Mouse (Mus musculus) ES-E14 (cell line): Measurements from ENCODE around the gene Rai14. TPM values are rescaled to one million over a fixed set of nuclear protein-coding genes. Genes with fewer than 3 reads are reported as not detected.

Source experiments
- DNase-seq: peaks from one replicate; pipeline ENCODE4 v3.0.0-alpha.2; 2013; ENCODE audit warnings: low read depth, low spot score
- H3K27ac ChIP-seq: 2 replicates; pipeline ENCODE4 v1.5.1; 2012; ENCODE audit warnings: low read depth, mild to moderate bottlenecking, low read length, moderate library complexity, mixed read lengths; ENCODE audit not compliant: poor library complexity, insufficient read depth, severe bottlenecking
- H3K36me3 ChIP-seq: 2 replicates; pipeline ENCODE4 v1.6.1; 2012; ENCODE audit warnings: mild to moderate bottlenecking, low read length, moderate library complexity, mixed read lengths; ENCODE audit not compliant: control insufficient read depth, poor library complexity, insufficient read depth, severe bottlenecking
- H3K4me1 ChIP-seq, 2 experiments: fragments of 150-350 bp in 1 of 2; sonication (generic) in 1 of 2; 2 replicates each; pipeline ENCODE4 v1.6.1; 2012; ENCODE audit warnings: low read length in 2 of 2, mild to moderate bottlenecking in 1 of 2, mixed read lengths in 1 of 2; ENCODE audit not compliant: control insufficient read depth in 2 of 2, insufficient read depth in 2 of 2, poor library complexity in 1 of 2
- H3K4me3 ChIP-seq, 2 experiments: fragments of 150-350 bp in 1 of 2; sonication (generic) in 1 of 2; 2 replicates each; pipeline ENCODE4 v1.5.1; 2012; ENCODE audit warnings: low read length in 2 of 2, low read depth in 1 of 2, mild to moderate bottlenecking in 1 of 2, mixed read lengths in 1 of 2; ENCODE audit not compliant: insufficient read depth in 1 of 2, poor library complexity in 1 of 2, severe bottlenecking in 1 of 2
- H3K9ac ChIP-seq: 2 replicates; pipeline ENCODE4 v1.6.1; 2012; ENCODE audit warnings: low read depth, mild to moderate bottlenecking, low read length, mixed read lengths; ENCODE audit not compliant: poor library complexity, insufficient read depth, severe bottlenecking
- H3K9me3 ChIP-seq: fragments of 150-350 bp; sonication (generic); 2 replicates; pipeline ENCODE4 v1.6.1; 2012; ENCODE audit warnings: low read depth, mild to moderate bottlenecking, low read length; ENCODE audit not compliant: control insufficient read depth, insufficient read depth
- CHD2 ChIP-seq: IDR thresholded peaks from 2 replicates; pipeline ENCODE4 v1.6.1; 2014; ENCODE audit warnings: mild to moderate bottlenecking, low read depth, low read length, inconsistent platforms
- HCFC1 ChIP-seq: IDR thresholded peaks from 2 replicates; pipeline ENCODE4 v1.6.1; 2012; ENCODE audit warnings: low read length, inconsistent platforms, borderline replicate concordance; ENCODE audit not compliant: insufficient read depth
- MAFK ChIP-seq: IDR thresholded peaks from 2 replicates; pipeline ENCODE4 v1.6.1; 2014; ENCODE audit warnings: mild to moderate bottlenecking, low read depth, low read length, inconsistent platforms; ENCODE audit not compliant: insufficient read depth
- ZC3H11A ChIP-seq: IDR thresholded peaks from 2 replicates; pipeline ENCODE4 v1.6.1; 2012; ENCODE audit warnings: low read depth, mild to moderate bottlenecking, inconsistent platforms, low read length, borderline replicate concordance
- ZNF384 ChIP-seq: IDR thresholded peaks from 2 replicates; pipeline ENCODE4 v1.6.1; 2012; ENCODE audit warnings: low read depth, low read length, inconsistent platforms
- in situ Hi-C, 2 experiments: fragments of 600-800 bp; cut with MboI; formaldehyde crosslinking; loops; one replicate each; pipeline ENCODE4 v1.15.1; 2025; ENCODE audit warnings: low sequenced_read_pairs in 2 of 2, inconsistent platforms in 1 of 2; ENCODE audit not compliant: unreplicated experiment in 2 of 2
- total RNA-seq: library from RNA; depleted of rRNA; stranded (reverse); fragments of 300-350 nt; gene quantifications from 2 replicates; pipeline ENCODE4 v1.2.3, GENCODE M21; 2012

The Rai14 gene
- total RNA-seq, 1 experiment = 35.0 TPM

- peaks cover 4% of the 10 kb centered on the region for H3K36me3 ChIP-seq
- in situ Hi-C loops = no loop called here
- peaks cover 0 to 18% of the 10 kb centered on the region in 2 experiments; a peak in 2 of 4 replicates for H3K4me1 ChIP-seq
- H3K27ac ChIP-seq = no peak overlapping the region
- H3K9me3 ChIP-seq = no peaks in the 10 kb centered on the region
- H3K9ac ChIP-seq = no peak overlapping the region
- DNase-seq = no peak
- H3K4me3 ChIP-seq = no peak overlapping the region
- no peak for TF ChIP-seq ZC3H11A
- no peak for TF ChIP-seq HCFC1
- no peak for TF ChIP-seq ZNF384
- no peak for TF ChIP-seq MAFK
- no peak for TF ChIP-seq CHD2
These were observed 121.3 kb downstream of the Rai14 start for GRCm38 (mm10) chr15:10593094-10593493.

GRCm38 (mm10) chr15:10586565-10586964 lies 127.9 kb downstream of the Rai14 start:
- in situ Hi-C loops = no loop called here
- no peak overlapping the region for H3K27ac ChIP-seq
- H3K9ac ChIP-seq = no peak overlapping the region
- H3K4me1 ChIP-seq = no peaks in the 10 kb centered on the region
- peaks cover 3% of the 10 kb centered on the region for H3K36me3 ChIP-seq
- no peak overlapping the region for H3K4me3 ChIP-seq
- H3K9me3 ChIP-seq = no peaks in the 10 kb centered on the region
- no peak for DNase-seq
- TF ChIP-seq ZC3H11A (no peak), CHD2 (no peak), MAFK (no peak), ZNF384 (no peak), HCFC1 (no peak)

GRCm38 (mm10) chr15:10584359-10585187 lies 129.9 kb downstream of the Rai14 start:
- TF ChIP-seq MAFK (no peak), ZNF384 (no peak), CHD2 (no peak), HCFC1 (no peak)
- in situ Hi-C loops = no loop called here
- H3K36me3 ChIP-seq = peaks cover 3% of the 10 kb centered on the region; the same call in 1 of the 2 replicates

GRCm38 (mm10) chr15:10583408-10583807 lies 131.0 kb downstream of the Rai14 start:
- H3K36me3 ChIP-seq = peaks cover 9% of the 10 kb centered on the region
- H3K9me3 ChIP-seq = no peaks in the 10 kb centered on the region
- TF ChIP-seq MAFK = no peak
- TF ChIP-seq ZNF384 = no peak
- TF ChIP-seq HCFC1 = no peak
- no peak for TF ChIP-seq CHD2
- TF ChIP-seq ZC3H11A = no peak
- H3K4me1 ChIP-seq = no peaks in the 10 kb centered on the region
- no peak overlapping the region for H3K9ac ChIP-seq
- H3K27ac ChIP-seq = no peak overlapping the region
- H3K4me3 ChIP-seq = no peak overlapping the region
- in situ Hi-C loops = no loop called here
- peak; percentile 56 for DNase-seq

More at GRCm38 (mm10) chr15:10584359-10585187, 129.9 kb downstream of the Rai14 start:
- H3K9me3 ChIP-seq = no peaks in the 10 kb centered on the region
- H3K4me3 ChIP-seq = no peak overlapping the region
- no peak overlapping the region for H3K9ac ChIP-seq
- H3K4me1 ChIP-seq = no peaks in the 10 kb centered on the region
- no peak overlapping the region for H3K27ac ChIP-seq
- DNase-seq = no peak

DNA sequence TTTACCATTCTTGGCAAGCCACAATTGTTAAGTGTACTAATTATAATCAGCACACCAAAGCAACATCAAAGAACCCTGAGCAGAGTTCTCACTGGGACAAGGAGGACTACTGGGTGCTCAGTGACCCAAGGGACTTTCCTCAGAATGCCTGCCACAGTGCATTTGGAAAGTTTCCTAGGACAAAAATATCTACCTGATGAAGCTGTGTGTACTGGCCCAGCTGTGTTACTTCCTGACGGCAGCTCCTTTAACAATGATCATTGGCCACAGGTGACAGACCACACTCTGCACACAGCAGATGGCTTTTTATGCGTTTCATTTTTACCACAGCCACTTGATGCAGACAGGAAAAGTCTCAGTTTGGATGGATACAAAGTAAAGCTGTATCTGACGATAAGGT lies 135.3 kb downstream of the Rai14 start:
- H3K4me1 ChIP-seq = no peaks in the 10 kb centered on the region
- DNase-seq = no peak
- peaks cover 27% of the 10 kb centered on the region for H3K36me3 ChIP-seq
- no peak overlapping the region for H3K27ac ChIP-seq
- TF ChIP-seq HCFC1 = no peak
- TF ChIP-seq ZC3H11A = no peak
- no peak for TF ChIP-seq ZNF384
- no peak for TF ChIP-seq MAFK
- TF ChIP-seq CHD2 = no peak
- in situ Hi-C loops = no loop called here
- no peak overlapping the region for H3K9ac ChIP-seq
- H3K4me3 ChIP-seq = no peak overlapping the region
- H3K9me3 ChIP-seq = no peaks in the 10 kb centered on the region
